Mouse (Mus musculus): Measurements from ENCODE around the gene Tnxb. TPM values are rescaled to one million over a fixed set of nuclear protein-coding genes. Genes with fewer than 3 reads are reported as not detected.

The Tnxb gene
- polyA plus RNA-seq, 1 experiment from 2014 or later: 0.75 TPM

DNA sequence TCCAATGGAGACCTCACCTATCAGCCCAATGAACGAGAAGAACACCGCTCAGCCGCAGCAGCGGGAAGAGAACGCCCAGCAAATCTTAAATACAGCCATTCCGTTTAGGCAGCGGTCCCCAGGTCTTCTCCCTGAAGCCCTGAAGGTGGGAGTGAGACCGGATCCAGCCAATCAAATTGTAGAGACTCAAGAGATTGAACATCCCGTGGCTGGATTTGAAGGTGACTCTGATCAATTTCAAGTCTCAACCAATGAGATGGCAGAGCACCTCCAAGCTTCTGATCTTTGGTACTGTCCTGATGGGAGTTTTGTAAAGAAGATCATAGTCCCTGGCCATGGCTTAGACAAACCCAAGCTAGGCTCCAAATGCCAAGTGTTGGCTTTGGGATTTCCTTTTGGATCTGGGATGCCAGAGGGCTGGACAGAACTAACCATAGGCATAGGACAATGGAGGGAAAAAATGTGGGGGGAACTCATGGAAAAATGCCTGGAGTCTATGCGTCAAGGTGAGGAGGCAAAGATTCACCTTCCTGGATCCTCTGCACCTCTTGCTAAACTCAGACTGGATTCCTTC lies 25.0 kb upstream of the Tnxb start:
- H3K36me3 ChIP-seq: peaks cover 16% of the 10 kb centered on the region
- peak overlapping the region; percentile 73 for H3K4me2 ChIP-seq
- H3K9ac ChIP-seq: peak overlapping the region; percentile 63
- H3K27me3 ChIP-seq: no peaks in the 10 kb centered on the region
- H3K27ac ChIP-seq: peak overlapping the region; percentile 75; the same call in 1 of the 2 replicates
- WGBS: 42% methylated on average over 10 of the region's 10 CpGs
- ATAC-seq (replicated peaks; ENCODE audit: low FRiP score): no peak
- H3K4me3 ChIP-seq (replicated peaks): peak overlapping the region; percentile 59
- peaks cover 51% of the 10 kb centered on the region for H3K4me1 ChIP-seq
- no peaks in the 10 kb centered on the region for H3K9me3 ChIP-seq (replicated peaks)

DNA sequence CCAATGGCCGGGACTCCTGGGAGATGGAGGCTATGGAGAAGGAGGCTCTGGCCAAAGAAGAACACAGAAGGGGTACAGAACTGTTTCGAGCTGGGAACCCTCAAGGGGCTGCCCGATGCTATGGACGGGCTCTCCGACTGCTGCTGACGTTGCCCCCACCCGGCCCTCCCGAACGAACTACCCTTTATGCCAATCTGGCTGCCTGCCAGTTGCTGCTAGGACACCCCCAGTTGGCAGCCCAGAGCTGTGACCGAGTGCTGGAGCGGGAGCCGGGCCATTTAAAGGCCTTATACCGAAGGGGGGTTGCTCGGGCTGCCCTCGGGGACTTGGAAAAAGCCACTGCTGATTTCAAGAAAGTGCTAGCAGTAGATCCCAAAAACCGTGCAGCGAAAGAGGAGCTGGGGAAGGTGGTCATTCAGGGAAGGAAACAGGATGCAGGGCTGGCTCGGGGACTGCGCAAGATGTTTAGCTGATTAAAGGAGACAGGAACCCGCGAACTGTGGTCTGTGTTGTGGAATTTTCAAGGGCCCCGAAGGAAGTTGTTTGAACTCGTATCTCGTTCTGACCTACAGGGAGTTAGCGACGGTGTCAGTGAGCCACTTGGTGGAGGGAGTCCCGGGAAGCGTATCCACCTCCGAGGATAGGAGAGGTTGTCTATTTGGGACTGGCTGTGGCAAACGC lies 24.4 kb upstream of the Tnxb start:
- no peak for ATAC-seq (replicated peaks; ENCODE audit: low FRiP score)
- no peaks in the 10 kb centered on the region for H3K27me3 ChIP-seq
- H3K4me1 ChIP-seq: peaks cover 47% of the 10 kb centered on the region
- peak overlapping the region; percentile 0; the same call in 1 of the 2 replicates for H3K27ac ChIP-seq
- peaks cover 22% of the 10 kb centered on the region for H3K36me3 ChIP-seq
- H3K9ac ChIP-seq: no peak overlapping the region
- H3K4me3 ChIP-seq (replicated peaks): peak overlapping the region; percentile 85; the same call in 1 of the 2 replicates
- H3K9me3 ChIP-seq (replicated peaks): no peaks in the 10 kb centered on the region
- WGBS: 90% methylated on average over 30 of the region's 30 CpGs
- H3K4me2 ChIP-seq: peak overlapping the region; percentile 73

- WGBS: under 1% methylated on average over 66 of the region's 66 CpGs
- Histone ChIP-seq H3K9me3 (replicated peaks) (no peaks in the 10 kb centered on the region), H3K27ac (peak within 1 kb of the TSS; percentile 70), H3K4me3 (replicated peaks) (peak within 1 kb of the TSS; percentile 85), H3K4me1 (peaks cover 41% of the 10 kb centered on the region), H3K4me2 (peak within 1 kb of the TSS; percentile 84), H3K9ac (peak within 1 kb of the TSS; percentile 84), H3K36me3 (peaks cover 33% of the 10 kb centered on the region), H3K27me3 (no peaks in the 10 kb centered on the region)
- ATAC-seq (replicated peaks; ENCODE audit: low FRiP score): peak; percentile 97
These were observed 23.2 kb upstream of the Tnxb start, which contains the start of gene Atf6b for GRCm38 (mm10) chr17:34646906-34647787. TSS of gene Atf6b (plus strand) at chr17:34647146.

DNA sequence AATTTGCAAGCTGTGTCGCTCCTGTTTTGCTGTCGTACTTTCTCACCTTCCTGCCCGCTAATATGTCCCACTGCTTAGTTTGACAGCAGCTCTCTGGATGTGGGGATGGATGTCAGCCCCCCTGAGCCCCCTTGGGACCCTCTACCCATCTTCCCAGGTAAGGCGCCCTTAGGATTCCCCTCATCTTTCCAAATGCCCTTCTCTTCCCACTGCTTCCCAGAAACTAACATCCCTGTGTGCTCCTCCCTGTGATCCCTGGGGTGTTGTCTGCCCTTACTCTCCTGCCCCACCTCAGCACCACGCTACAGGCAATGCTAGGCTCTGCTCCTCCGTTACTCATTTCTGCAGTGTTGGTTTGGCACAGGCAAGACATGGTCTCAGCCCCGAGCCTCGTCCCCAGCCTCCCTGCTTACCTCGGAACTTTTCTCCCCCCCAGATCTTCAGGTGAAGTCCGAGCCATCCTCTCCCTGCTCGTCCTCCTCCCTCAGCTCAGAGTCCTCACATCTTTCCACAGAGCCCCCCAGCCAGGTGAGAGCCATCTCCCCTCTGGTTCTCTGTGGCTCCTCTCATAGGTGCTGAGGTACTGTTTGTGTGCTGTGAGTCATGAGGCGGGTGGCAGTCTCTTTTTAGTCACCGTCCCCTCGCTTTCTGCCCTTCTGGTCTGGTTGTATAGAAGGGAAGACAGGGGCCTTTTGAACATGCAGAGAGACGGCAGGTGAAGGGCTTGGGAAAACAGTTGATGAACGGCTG lies 22.0 kb upstream of the Tnxb start:
- Histone ChIP-seq H3K36me3 (peaks cover 44% of the 10 kb centered on the region), H3K4me2 (peak overlapping the region; percentile 84), H3K9me3 (replicated peaks) (no peaks in the 10 kb centered on the region), H3K27ac (no peak overlapping the region), H3K4me1 (peaks cover 41% of the 10 kb centered on the region), H3K27me3 (no peaks in the 10 kb centered on the region), H3K9ac (peak overlapping the region; percentile 84; the same call in 1 of the 2 replicates), H3K4me3 (replicated peaks) (peak overlapping the region; percentile 85)
- 76% methylated on average over 16 of the region's 16 CpGs for WGBS
- ATAC-seq (replicated peaks; ENCODE audit: low FRiP score): no peak

- no peak for ATAC-seq (replicated peaks; ENCODE audit: low FRiP score)
- Histone ChIP-seq H3K4me3 (replicated peaks) (no peak overlapping the region), H3K27me3 (no peaks in the 10 kb centered on the region), H3K4me1 (peaks cover 40% of the 10 kb centered on the region), H3K36me3 (peaks cover 54% of the 10 kb centered on the region), H3K9me3 (replicated peaks) (no peaks in the 10 kb centered on the region), H3K9ac (no peak overlapping the region), H3K4me2 (no peak overlapping the region), H3K27ac (no peak overlapping the region)
- WGBS: 91% methylated on average over 18 of the region's 18 CpGs
These were observed 21.1 kb upstream of the Tnxb start for GRCm38 (mm10) chr17:34649106-34649864.

DNA sequence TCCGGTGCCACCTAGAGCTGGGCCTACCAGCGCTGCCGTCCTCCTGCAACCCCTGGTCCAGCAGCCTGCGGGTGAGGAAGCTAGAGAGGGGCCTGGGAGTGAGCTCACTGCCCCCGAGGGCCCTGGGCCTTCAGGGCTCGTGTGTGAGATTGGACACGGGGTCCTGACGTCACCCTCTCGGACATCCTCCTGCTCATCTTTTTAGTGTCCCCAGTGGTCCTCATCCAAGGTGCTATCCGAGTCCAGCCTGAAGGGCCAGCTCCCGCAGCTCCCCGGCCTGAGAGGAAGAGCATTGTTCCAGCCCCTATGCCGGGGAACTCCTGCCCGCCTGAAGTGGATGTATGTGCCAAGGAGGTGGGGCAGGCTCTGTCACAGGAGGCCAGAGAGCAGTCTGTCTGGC lies 19.6 kb upstream of the Tnxb start:
- no peak overlapping the region for H3K4me2 ChIP-seq
- H3K27ac ChIP-seq: no peak overlapping the region
- 90% methylated on average over 14 of the region's 14 CpGs for WGBS
- ATAC-seq (replicated peaks; ENCODE audit: low FRiP score): no peak
- no peaks in the 10 kb centered on the region for H3K27me3 ChIP-seq
- H3K9me3 ChIP-seq (replicated peaks): no peaks in the 10 kb centered on the region
- H3K4me1 ChIP-seq: peaks cover 44% of the 10 kb centered on the region
- H3K4me3 ChIP-seq (replicated peaks): no peak overlapping the region
- no peak overlapping the region for H3K9ac ChIP-seq
- H3K36me3 ChIP-seq: peaks cover 59% of the 10 kb centered on the region

- no peak for ATAC-seq (replicated peaks; ENCODE audit: low FRiP score)
- Histone ChIP-seq H3K4me2 (no peak overlapping the region), H3K9me3 (replicated peaks) (no peaks in the 10 kb centered on the region), H3K27me3 (no peaks in the 10 kb centered on the region), H3K4me3 (replicated peaks) (no peak overlapping the region), H3K27ac (no peak overlapping the region), H3K9ac (no peak overlapping the region), H3K4me1 (peaks cover 44% of the 10 kb centered on the region), H3K36me3 (peaks cover 59% of the 10 kb centered on the region)
- WGBS: 49% methylated on average over 19 of the region's 19 CpGs
These were observed 18.7 kb upstream of the Tnxb start for GRCm38 (mm10) chr17:34651507-34652221.

DNA sequence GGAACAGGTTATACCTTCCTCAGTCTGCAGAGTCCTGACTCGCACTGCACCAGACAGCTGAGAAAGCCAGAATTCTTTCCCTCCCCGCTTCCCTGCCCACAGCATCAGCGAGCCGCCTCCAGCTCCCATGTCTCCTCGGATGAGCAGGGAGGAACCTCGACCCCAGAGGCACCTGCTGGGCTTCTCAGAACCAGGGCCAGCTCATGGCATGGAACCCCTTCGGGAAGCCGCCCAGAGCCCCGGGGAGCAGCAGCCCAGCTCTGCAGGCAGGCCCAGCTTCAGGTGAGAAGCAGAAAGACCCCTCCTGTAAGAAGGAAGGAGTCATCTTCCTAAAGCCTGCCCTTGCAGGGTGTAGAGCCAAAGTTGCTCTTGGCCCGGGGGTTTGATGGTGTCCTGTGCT lies 17.8 kb upstream of the Tnxb start:
- Histone ChIP-seq H3K4me2 (no peak overlapping the region), H3K9me3 (replicated peaks) (no peaks in the 10 kb centered on the region), H3K4me1 (peaks cover 42% of the 10 kb centered on the region), H3K27ac (no peak overlapping the region), H3K27me3 (0 out of 2 replicates have a peak, but pooled peaks cover 3% of the 10 kb centered on the region), H3K4me3 (replicated peaks) (no peak overlapping the region), H3K36me3 (peaks cover 59% of the 10 kb centered on the region), H3K9ac (no peak overlapping the region)
- WGBS: 87% methylated on average over 10 of the region's 10 CpGs
- ATAC-seq (replicated peaks; ENCODE audit: low FRiP score): no peak

DNA sequence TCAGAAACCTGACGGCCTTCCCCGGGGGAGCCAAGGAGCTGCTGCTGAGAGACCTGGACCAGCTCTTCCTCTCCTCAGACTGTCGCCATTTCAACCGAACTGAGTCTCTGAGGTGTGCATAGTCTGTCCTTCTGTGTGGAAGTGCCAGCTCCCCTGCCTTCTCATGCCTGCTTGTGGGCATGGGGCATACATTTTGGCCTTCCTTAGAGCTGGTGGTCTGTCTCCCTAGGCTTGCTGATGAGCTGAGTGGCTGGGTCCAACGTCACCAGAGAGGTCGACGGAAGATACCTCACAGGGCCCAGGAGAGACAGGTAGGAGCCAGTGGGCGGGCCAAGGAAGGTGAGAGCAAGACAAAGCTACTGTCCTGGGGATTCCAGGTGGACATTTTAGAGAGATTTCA lies 17.4 kb upstream of the Tnxb start:
- H3K36me3 ChIP-seq: peaks cover 59% of the 10 kb centered on the region

DNA sequence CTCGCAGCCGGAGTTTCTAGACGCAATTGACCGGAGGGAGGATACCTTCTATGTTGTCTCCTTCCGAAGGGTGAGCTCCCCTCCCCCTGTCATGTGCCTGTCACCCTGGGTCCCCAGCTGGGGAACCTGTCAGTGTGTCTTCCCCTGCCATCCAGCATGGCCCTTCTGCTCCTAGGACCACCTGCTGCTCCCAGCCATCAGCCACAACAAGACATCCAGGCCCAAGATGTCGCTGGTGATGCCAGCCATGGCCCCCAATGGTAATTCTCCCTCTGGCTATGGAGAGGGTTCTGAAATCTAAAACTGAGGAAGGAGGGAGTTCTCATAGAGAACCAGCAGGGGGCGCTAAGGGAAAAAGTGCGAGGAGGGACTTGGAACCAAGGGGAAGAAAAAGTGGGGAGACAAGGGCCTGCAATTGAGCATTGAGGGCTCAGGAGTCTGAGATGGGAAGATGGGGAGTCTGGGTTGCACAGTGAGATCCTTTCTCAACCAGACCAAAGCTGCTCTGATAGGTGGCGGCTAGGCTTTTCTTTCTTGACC lies 16.5 kb upstream of the Tnxb start:
- no peak for ATAC-seq (replicated peaks; ENCODE audit: low FRiP score)
- Histone ChIP-seq H3K4me3 (replicated peaks) (no peak overlapping the region), H3K36me3 (peaks cover 59% of the 10 kb centered on the region), H3K4me2 (no peak overlapping the region), H3K27ac (no peak overlapping the region), H3K27me3 (peaks cover 13% of the 10 kb centered on the region; the same call in 1 of the 2 replicates), H3K9me3 (replicated peaks) (no peaks in the 10 kb centered on the region), H3K9ac (no peak overlapping the region), H3K4me1 (peaks cover 29% of the 10 kb centered on the region)
- 66% methylated on average over 9 of the region's 9 CpGs for WGBS

More for the DNA sequence above, 17.4 kb upstream of the Tnxb start:
- no peak for ATAC-seq (replicated peaks; ENCODE audit: low FRiP score)
- 86% methylated on average over 8 of the region's 8 CpGs for WGBS
- Histone ChIP-seq H3K27me3 (0 out of 2 replicates have a peak, but pooled peaks cover 7% of the 10 kb centered on the region), H3K9ac (no peak overlapping the region), H3K4me1 (peaks cover 38% of the 10 kb centered on the region), H3K9me3 (replicated peaks) (no peaks in the 10 kb centered on the region), H3K4me2 (no peak overlapping the region), H3K27ac (no peak overlapping the region), H3K4me3 (replicated peaks) (no peak overlapping the region)

Data from kidney, embryonic 15.5 days (tissue).